Mouse (Mus musculus): ENCODE data around the gene Arvcf.
A peak's percentile ranks its signal among the peaks of the same experiment; 100 is the strongest.

Arvcf gene

DNA sequence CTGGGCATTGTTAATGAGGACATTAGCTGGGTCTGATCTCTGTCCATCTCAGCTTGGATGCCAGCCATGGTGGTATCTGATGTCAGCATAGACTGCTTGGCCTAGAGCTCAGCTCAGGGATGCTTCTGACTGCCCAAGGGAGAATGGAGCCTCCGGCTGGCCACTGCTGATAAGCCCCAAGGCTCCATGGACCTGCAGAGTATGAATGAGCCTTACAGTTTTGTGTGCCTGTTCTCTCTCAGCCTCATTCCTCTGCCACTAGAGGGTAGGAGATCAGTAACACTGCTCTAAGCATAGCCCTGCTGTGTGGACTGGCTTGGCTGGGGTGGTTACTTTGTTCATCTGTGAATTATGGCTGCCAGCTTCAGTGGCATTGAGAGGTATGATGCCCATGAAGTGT lies 5.1 kb downstream of the Arvcf start:
- no peak for DNase-seq (ENCODE audit: low read depth, low spot score)

GRCm38 (mm10) chr16:18356961-18357360 lies 9.0 kb downstream of the Arvcf start:
- DNase-seq (ENCODE audit: low read depth, low spot score) = no peak

DNA sequence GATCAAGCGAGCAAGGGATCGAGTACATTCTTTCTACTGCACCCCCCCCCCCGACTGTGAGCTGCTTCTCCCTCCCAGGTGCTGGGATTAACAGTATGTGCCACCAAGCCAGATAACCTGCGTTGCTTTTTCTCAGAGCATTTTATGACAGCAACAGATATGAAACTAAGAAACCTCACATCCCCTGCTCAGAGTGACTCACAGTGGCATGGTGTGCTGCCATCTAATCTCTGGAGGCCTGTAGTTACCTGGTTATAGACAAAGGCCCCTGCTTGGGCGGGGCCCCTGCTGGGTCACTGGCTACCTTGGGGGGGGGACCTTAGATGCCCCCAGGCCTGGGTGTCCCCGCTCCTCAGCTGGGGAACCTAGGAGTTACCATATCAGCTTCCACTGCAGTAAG lies 10.0 kb downstream of the Arvcf start:
- no peak for DNase-seq (ENCODE audit: low read depth, low spot score)

GRCm38 (mm10) chr16:18360151-18360805 lies 12.3 kb downstream of the Arvcf start:
- DNase-seq (ENCODE audit: low read depth, low spot score) = no peak

- DNase-seq (ENCODE audit: low read depth, low spot score) = no peak
Observed at GRCm38 (mm10) chr16:18362948-18363347, 15.0 kb downstream of the Arvcf start.

- no peak for DNase-seq (ENCODE audit: low read depth, low spot score)
Observed at GRCm38 (mm10) chr16:18366849-18367248, 18.9 kb downstream of the Arvcf start.

- DNase-seq (ENCODE audit: low read depth, low spot score) = no peak
Observed at GRCm38 (mm10) chr16:18370197-18370596, 22.2 kb downstream of the Arvcf start.

DNA sequence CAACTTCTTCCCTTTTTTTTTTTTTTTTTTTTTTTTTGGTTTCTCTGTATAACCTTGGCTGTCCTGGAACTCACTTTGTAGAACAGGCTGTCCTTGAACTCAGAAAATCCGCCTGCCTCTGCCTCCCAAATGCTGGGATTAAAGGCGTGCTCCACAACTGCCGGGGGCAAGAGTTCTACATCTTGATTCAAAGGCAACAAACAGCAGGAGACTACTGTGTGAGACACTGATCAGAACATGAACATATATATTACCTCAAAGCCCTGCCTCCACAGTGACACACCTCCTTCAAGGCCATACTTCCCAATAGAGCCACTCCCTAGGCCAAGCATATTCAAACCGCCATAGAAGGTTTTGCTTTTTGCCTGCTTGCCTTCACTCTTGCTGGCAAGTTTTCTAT lies 25.6 kb downstream of the Arvcf start:
- peak; percentile 73 for DNase-seq (ENCODE audit: low read depth, low spot score)

DNA sequence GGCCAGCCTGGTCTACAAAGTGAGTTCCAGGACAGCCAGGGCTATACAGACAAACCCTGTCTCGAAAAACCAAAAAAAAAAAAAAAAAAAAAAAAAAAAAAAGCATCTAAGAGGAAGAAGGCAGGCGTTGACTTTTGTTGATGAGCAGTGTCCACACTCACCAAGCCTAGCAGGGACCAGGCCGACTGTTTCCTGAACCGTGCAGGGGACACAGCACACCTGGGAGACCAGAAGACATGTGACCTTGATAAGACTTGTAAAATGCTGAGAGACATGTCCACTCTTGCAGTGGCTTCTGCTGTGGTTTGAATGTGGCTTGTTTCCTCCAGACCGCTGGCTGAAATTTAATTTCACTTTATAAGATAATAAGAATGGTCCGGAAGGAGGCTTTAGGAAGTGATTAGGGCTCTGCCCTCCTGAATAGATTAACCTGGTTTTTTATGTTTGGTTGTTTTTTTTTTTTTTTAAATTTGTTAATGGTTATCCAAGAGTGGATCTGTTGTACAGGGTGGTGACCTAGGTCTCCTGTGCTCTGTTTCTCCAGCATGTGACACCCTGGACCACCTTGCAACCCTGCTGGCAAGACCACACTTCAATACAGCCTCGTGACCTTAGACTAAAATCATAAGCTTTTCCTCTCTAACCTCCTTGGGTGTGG lies 28.4 kb downstream of the Arvcf start:
- no peak for DNase-seq (ENCODE audit: low read depth, low spot score)

GRCm38 (mm10) chr16:18377203-18377602 lies 29.2 kb downstream of the Arvcf start:
- DNase-seq (ENCODE audit: low read depth, low spot score) = peak; percentile 77

DNA sequence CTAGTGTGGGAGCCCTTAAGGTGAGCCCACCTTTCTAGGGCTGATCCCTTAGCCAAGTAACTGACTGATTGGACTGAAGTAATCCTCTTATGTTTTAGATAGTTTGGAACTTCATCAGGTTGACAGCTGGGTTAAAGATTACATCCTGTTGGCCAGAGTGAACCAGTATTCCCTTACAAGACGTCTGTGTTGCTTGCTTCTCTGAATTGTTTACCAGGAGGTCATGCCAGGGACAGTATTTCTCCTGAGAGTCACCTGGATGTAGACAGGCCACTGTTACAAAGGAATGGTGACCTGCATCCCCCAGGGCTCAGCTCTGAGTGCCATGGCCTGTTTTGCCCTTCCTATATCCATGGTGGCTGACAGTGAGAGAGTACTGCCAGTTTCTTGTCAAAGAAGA lies 30.5 kb downstream of the Arvcf start:
- no peak for DNase-seq (ENCODE audit: low read depth, low spot score)

- no peak for DNase-seq (ENCODE audit: low read depth, low spot score)
Observed at GRCm38 (mm10) chr16:18379338-18380001, 31.5 kb downstream of the Arvcf start.

DNA sequence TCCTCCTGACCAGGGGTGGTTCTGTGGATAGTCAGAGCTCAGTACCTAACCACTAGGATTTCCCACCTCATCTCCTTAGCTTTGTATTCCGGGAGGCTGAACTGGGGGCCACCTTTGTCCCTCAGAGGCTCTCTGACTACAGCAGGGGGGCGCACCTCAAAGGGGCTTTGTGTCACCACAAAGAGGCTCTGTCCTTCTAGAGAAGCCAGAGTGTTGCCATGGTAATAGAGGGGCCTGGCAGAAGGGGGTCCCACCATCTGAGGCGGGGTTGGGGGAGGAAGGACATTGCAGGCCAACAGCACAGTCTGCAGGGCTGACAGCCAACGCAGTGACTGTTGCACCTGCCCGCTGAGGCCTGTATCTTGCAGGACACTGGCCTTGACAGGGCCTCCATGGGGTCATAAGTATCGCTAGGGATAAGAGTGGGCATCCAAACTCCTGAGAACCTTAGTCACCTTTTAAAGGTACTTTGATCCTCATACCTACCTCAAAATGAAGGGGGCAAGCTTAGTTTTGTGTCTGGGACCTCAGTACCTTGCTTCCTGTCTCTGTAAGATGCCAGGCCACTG lies 32.6 kb downstream of the Arvcf start:
- DNase-seq (ENCODE audit: low read depth, low spot score) = no peak

GRCm38 (mm10) chr16:18381621-18382258 lies 33.8 kb downstream of the Arvcf start:
- no peak for DNase-seq (ENCODE audit: low read depth, low spot score)

DNA sequence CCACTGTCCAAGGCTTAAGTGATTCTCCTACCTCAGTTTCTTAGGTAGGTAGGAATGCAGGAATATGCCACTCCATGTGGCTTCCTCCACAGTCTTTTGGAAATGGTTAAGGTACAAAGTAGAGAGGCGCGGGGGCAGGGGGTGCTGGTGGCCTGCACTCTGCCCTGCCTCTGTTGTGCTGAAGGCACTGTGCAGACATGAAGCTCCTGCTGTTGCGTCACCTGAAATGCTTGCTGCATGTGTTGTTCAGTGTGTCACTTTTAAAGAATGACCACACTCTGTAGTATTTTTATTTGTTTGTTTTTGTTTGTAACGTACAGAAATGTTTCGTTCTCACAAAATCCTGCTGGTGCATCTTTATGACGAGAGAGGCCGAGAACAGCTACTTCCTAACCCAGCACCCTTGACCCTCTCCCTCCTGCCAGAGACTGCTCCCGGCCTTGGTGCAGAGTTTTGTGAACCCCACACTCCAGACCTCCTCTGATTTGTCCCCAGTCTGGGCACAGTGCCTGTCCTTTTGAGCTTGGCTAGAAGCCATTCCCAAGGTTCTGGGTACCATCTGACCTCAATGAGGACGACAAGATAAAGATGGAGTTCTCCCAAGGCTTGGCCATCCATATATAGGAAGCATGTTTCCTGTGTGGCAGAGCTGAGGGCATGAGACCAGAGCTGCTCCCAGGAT lies 35.2 kb downstream of the Arvcf start:
- no peak for DNase-seq (ENCODE audit: low read depth, low spot score)

GRCm38 (mm10) chr16:18383756-18384155 lies 35.8 kb downstream of the Arvcf start:
- peak; percentile 77 for DNase-seq (ENCODE audit: low read depth, low spot score)

DNA sequence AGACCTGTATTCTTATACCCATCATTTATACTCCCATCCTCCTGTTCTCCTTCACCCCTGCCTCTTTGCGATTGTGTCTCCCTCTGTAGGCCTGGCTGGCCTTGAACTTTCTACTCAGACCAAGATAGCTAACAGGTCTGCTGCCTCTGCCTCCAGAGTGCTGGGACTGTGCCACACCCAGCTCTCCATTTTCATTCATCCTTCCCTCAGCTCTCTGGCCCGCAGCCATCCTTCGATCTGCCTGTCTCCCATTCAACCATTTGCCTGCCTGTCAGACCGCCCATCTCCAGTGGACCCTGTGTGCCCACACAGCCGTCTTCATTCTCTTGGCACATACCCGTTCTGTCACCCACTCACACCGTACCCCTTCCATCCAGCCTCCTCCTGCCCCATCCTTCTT lies 36.2 kb downstream of the Arvcf start:
- peak; percentile 73 for DNase-seq (ENCODE audit: low read depth, low spot score)

- no peak for DNase-seq (ENCODE audit: low read depth, low spot score)
Observed at GRCm38 (mm10) chr16:18384659-18385058, 36.7 kb downstream of the Arvcf start.

DNA sequence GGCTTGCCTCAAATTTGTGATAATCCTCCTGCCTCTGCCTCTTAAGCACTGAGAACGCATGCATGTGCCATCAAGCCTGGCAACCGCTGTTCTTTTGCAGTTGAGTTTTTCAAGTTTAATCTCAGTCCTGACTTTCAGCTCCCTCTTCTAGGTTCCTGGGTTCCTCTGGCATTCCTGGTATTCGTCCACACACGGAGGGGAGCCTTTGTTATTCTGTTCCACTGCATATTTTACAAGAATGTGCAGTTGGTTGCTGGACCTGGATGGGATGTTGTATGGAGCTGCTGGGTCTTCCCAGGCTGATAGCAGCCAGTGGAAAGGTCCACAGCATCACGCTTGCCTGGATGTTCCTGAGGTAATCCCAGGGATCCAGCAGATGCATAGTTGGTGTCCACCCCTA lies 37.4 kb downstream of the Arvcf start:
- DNase-seq (ENCODE audit: low read depth, low spot score) = peak; percentile 91

GRCm38 (mm10) chr16:18386451-18386850 lies 38.5 kb downstream of the Arvcf start:
- DNase-seq (ENCODE audit: low read depth, low spot score) = no peak

- peak; percentile 85 for DNase-seq (ENCODE audit: low read depth, low spot score)
Observed at GRCm38 (mm10) chr16:18386972-18387371, 39.0 kb downstream of the Arvcf start.

Data from R1 (cell line).